Mouse (Mus musculus): ENCODE data around the gene Yy1.
"Not testable (repeated sequence)": the region's sequence is repeated elsewhere in the genome, so short reads cannot be mapped to it uniquely, and the experiment has no call there.

The Yy1 gene

DNA sequence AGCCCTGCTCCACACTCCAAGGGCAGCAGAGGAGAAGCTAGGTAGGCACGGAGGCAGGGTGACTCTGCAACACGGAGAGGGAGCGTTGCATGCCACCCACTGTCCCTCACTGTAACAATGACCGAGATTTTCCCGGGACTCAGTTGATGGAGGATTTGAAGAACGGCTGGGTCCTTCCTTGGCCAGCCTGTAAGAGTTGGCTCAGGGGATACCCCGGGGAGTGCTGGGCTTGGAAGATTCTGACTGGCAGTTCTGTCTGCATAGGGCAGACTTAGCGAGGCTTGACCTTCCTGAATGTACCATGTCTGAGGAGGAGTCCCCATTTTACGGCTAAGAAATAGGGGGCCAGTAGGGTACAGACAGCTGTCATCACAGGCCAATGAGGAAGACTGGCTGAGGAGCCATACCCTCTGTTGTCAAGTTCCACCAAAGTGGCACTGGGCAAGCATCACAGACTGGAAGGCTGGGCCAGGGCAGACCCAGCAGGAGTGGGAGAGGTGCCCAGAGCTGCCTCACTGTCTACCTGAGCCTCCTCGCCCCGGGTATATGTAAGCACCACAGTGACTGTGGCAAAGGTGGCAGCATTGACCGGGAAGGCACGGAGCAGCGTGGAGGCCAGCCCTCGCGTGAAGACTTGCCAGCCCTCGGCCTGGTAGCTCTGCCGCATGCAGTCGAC lies 33.6 kb downstream of the Yy1 start:
- DNase-seq (ENCODE audit: low spot score) = no peak

DNA sequence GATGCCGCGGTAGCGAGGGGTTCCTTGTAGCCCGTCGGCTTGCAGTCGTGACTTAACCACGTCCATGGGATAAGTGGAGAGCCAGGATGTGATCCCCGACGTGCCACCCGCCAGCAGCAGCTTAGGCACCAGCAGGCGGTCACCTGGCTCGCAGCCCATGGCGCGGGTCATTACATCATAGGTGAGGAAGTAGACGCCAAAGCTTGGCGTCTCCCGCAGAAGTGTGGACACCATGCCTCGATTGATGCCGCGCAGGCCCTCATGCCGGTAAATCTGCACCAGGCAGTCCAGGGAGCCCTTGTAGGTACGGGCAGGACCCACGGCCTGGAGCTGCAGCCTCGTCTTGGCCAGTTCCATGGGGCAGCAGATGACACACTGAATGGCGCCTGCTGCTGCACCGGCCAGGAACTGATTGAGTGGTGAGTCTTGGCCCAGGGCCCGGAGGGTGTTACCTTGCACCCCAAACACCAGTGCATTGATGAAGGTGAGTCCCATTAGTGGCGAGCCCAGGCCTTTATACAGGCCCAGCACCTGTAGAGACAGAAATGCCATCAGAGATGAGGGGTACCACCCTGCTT lies 34.3 kb downstream of the Yy1 start:
- DNase-seq (ENCODE audit: low spot score) = no peak

DNA sequence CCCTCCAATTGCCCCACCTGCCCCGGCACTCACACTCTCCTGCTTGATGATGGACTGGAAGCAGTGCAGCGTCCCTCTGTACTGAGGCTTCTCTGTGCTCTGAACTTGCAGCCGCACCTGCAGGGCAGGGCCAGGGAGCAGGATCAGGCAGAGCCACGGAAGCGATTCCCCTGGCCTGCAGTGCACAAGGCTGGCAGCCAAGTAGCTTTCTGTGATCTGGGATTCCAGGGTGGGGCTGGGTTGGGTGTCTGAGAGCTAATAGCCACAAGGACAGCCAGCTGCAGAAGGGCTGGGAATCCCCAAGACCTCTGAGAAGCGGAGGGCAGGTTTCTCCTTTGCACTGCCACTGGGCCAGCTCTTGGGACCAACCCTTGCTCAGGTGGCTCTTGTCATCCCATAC lies 34.9 kb downstream of the Yy1 start:
- no peak for DNase-seq (ENCODE audit: low spot score)

DNA sequence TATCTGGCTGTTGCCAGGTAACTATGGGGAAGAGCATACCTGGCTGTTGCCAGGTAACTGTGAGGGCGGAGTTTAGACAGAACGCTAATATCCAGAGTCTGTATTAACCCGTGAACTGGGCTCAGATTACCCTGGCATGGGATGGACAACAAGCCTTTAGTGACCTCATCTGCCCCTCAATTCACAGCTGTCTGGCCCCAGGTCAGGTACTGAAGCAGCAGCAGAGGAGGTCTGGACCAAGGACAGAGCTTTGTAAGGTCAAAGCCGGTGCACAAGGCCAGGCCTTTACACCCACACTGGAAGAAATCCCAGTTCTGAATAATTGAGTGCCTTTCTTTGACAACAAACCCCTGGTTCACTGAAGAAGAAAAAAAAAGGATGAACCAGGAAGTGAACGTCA lies 36.9 kb downstream of the Yy1 start:
- no peak for DNase-seq (ENCODE audit: low spot score)

DNA sequence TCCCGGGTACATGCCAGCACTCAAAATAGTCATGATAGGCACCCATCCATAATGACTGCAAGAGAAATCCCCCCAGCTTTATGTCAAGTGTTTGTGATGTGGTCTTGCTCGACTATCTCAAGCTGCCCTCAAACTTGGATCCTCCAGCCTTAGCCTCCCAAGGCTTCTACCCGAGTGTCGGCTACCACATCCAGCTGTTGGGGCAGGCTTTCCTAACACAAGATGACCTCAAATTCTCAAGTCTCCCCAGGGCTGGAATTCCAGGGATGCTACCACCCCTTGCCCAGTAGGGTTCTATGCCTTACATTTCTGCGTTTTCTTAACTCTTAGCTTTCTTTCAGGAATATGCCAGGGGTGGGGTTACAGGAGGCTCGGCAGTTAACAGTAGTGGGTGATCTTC lies 37.6 kb downstream of the Yy1 start:
- no peak for DNase-seq (ENCODE audit: low spot score)

DNA sequence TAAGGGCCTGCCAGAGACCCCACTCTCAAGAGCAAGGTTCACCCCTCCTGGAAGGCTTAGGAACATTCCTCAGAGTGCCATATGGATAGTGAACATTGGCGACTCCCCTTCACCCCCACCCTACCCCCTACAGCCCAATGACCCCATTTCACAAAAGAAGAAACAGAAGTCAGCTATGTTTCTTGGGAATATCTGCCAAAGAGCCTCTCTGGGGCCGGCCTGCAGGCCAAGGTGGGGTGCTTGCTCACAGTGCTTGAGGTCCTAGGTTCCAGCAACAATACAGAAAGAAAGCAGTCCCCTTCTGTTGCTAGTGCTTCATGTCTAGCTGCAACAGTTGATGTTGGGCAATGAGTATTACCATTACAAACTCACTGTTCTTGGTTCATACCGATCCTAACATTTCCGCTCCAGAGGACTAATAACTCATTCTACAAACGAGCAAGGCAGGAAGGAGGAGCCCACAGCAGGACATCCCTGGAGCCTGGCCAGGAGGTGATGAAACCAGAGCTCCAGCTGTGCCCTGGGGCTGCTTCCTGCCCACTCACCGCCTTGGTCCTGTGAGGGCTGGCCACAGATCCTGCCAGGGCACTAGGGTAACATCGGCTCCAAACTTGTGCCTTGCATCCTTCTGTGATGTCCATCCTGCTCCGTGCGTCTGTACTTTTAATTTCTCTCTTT lies 39.3 kb downstream of the Yy1 start:
- peak; percentile 59 for DNase-seq (ENCODE audit: low spot score)

DNA sequence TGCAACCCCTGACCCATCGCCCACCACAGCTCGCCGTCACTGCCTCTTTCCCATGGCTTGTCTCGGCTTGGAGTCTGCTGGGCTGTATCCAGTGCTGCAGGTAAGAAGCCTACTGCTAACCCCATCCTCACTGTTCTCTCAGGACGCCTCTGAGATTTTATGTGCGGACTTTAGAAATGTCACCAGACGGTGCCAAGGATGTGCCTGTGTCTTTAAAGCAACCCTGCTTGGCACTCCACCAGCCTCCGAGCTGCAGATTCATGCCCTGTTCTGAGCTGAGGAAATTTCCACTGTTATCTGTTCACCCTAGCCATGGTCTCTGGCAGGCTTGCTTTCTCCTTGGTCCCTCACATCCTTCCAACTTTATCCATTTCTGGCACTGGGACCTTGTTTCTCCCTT lies 40.1 kb downstream of the Yy1 start:
- DNase-seq (ENCODE audit: low spot score) = no peak

DNA sequence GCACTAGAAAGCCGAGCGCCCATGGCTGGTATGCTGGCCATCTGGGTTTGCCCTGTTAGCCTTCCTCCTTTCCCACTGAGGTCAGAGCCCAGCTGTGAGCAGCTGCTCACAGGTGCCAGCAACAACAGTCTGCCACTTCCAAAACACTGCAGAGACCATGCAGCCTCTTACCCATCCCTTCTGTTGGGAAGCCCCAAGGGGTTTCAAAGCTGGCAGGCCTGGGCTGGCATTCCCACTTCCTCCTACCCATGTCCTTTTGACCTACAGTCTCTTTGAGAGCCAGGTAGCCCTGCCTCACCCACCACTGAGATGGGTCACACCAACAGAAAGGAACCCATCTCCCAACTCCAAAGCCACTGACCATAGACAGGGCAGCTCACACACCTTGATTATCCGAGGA lies 40.6 kb downstream of the Yy1 start:
- DNase-seq (ENCODE audit: low spot score) = no peak

DNA sequence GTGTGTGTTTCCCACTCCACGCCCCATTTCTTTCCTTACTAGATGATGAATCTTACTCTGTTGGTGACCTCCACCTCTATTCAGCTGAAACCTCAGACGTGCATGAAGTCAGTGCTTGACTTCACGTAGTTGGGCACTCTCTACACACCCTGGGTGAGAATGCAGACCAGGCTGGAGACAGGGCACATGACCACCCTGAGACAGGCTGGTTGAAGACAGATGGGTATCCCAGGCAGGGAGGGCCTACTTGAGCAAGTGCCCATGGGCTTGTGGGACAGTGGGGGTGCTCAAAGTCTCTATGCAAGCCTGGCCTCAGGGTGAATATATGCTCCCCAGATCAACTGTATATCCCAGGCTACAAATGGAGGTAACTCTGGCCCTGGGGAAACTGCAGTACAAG lies 41.6 kb downstream of the Yy1 start:
- DNase-seq (ENCODE audit: low spot score) = no peak

DNA sequence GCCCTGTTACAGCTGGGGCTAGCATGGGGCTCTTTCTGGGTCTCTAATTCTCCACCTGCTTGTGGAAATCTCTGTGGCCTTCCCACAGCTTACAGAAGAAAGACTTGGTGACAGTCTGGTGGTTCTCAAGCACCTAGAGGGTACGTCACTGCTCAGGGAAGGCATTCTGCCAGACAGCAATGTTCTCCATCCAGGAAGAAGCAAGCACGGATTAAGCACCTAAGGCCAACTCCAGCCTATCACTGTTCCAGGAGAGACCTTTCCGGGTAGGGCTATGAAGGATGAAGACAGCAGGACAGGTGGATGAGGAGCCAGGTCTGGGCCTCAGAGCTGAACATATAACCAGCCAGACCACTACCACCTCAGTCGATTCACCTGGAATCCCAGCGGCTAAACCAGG lies 42.0 kb downstream of the Yy1 start:
- DNase-seq (ENCODE audit: low spot score) = no peak

DNA sequence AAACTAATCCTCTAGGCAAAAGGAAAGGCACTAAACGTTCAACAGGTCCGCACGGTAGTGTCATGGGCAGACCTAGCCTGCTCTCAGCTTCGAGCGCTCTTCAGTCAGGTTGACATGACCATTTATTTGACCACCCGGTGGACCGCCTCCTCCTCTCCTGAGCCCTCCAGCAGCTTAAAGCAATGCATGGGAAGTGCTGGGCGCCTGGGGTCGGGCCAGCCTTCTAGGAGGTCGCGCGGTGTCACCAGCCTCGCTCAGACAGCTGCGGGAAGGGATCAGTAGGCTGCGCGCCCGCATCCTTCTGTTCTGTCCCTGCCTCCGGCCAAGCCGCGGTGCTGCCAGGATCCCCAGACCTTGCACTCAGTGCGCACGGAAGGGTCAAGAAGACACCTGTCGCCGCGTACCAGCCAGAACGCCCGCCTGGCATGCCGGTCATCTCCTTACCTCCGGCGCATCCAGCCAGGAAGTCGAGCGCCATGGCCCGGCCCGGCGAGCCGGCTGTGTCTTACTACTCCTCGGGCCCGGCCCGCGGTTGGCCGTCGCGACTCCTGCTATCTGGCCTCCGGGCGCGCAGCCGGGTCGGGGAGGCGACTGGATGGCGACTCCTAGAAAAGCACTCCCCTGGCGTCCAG lies 42.6 kb downstream of the Yy1 start:
- no peak for DNase-seq (ENCODE audit: low spot score)

DNA sequence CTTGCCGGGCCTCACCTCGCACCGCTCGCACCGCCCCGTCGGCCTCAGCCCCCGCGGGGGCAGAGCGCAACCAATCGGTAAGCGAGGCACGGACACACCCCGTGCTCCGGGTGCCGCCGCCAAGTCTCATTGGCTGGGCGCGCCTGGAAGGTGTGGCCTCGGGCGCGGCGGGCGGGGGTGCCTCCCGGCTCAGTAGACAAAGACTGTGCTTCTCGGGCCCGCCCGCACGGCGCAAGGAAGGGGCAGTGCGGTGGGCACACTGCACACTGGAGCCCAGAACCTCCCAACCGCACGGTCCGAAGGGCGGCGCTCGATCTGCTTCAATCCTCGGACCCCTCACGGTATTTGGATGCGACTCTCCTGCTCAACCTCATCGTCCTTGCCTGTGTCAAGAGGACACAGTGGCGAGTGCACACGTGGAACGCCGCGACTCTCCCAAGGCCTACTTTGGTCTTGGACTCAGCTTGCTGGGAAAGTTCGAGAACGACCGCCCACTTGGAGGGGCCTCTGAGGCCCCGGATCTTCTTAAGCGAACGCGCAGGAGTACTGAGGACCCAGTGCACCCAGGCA lies 43.2 kb downstream of the Yy1 start, which contains the start of the genes Slc25a29 and Slc25a47:
Gene Slc25a29 (minus strand): TSS at position 44 of the 570 bp plus-strand sequence.
Gene Slc25a47 (plus strand): TSS at position 207 of the 570 bp plus-strand sequence.
- peak; percentile 96 for DNase-seq (ENCODE audit: low spot score)

DNA sequence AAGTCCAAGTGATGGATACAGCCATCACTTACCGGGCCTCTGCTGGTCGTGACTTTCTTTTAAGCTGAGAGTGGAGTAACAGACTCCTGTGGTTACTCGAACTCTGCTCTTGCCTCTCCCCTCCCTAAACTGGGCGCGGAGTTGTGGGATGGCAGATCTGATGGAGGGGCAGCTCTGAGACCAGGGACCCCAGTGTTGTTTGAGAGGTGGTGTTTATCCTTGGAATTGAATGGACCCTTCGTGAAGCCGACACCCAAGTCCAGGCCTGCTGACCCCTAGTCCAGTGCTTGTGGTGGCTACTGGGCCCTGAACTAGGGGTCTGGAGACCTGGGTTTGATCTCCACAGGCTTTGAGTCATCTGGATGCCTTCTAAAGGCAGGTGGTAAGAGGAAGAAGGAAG lies 43.9 kb downstream of the Yy1 start:
- no peak for DNase-seq (ENCODE audit: low spot score)

DNA sequence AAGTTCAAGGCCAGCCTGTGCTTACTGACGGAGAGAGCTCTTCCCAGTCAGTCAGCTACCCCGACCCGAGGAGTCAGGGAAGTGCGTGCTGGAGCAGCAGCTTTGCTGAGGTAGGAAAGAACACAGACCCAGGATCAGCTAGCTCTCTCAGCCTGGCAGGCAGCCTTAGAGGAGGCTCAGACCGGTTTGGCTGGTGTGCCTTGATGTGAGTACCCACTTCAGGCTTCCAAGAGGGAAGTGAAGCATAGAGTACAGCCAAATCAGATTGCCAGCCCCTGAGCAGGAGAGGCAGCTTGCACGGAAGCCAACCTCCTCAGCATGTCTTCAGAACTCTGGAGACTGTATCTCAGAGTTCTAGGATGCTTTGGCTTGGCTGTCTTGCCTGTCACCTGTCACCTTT lies 48.4 kb downstream of the Yy1 start:
- DNase-seq (ENCODE audit: low spot score) = peak; percentile 43

DNA sequence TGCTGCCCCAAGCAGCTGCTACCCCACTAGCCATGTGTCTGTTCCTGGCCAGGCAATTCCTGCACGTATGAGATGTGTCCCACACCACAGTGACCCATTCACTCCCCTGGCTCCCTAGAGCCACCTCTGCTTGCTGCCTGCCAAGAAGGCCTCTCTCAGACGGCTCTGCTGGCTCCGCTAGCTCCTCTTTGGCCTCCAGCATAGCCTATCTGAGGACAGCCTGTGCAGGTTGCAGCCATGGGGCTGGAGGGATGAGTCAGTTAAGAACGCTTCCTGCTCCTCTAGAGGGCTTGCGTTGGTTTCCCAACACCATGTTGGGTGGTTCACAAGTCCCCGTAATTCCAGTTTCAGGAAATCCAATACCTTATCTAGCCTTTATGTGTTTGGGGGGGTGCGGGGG lies 49.9 kb downstream of the Yy1 start:
- DNase-seq (ENCODE audit: low spot score) = no peak

DNA sequence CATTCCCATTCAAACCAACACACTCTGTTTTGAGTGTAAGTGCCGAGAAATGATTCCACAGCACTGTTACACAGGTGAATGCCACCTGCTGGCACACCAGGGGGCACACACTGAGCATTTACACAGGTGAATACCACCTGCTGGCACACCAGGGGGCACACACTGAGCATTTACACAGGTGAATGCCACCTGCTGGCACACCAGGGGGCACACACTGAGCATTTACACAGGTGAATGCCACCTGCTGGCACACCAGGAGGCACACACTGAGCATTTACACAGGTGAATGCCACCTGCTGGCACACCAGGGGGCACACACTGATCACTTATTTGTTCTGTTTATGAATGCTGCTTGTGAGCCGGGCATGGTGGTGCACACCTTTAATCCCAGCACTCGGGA lies 55.3 kb downstream of the Yy1 start:
- DNase-seq (ENCODE audit: low spot score) = not testable (repeated sequence)

DNA sequence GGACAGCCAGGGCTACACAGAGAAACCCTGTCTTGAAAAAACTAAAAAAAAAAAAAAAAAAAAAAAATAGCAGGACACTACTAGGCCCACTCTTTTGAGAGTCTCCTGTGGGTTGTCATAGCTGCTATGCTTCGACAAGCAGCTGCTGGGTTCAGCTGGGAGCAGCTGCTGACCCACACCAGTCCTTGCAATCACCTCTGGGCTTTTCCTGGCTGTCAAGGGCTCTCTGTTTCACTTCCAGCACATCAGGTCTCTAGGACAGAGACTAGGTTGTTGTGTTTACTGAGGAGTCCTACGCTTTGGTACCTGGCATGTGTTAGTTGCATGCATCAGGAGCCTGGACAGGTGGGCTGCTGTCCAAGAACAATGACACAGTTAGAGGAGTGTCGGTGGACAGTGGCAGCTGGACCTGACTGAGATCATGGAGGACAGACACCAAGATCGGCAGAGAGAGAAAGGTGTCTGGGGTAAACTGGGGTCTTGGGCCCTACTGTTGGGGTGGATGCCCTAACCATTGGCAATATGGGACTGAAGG lies 56.8 kb downstream of the Yy1 start:
- DNase-seq (ENCODE audit: low spot score) = no peak

DNA sequence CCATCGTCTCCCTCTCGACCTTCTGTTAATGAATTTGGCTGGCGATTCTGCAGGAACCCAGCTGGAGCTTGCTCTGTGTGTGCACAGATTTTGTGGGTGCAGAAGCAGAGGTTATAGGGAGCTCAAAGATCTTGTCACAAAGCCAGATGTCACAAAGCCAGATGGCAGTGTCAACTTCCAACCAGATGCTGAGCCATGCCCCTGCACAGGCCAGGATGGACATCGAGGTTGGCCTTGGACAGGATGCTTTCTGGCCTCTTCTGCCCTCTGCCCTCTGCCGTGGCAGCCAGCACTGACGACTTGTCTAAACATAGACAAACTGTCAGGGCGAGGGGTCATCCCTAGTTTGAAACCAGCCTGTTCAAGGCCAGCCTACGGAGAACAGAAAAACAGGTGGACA lies 57.4 kb downstream of the Yy1 start:
- DNase-seq (ENCODE audit: low spot score) = no peak

DNA sequence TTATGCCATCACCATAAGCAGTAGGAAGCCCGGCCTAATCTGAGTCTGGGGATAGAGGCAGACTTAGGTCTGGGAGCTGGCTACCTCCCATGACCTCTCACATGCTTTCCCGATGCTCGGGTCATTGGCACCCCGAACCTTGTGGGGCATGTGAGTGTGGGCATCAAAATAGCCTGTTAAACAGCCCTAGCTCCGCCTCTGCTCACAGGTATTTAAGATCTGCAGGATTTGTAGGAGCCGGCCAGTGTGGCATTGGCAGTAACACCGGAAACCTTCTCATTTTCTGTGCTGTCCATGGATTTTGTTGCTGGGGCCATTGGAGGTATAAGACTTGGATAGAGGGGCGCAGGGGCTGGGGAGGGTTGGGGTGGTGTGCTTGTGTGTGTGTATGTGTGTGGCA lies 58.1 kb downstream of the Yy1 start:
- no peak for DNase-seq (ENCODE audit: low spot score)

DNA sequence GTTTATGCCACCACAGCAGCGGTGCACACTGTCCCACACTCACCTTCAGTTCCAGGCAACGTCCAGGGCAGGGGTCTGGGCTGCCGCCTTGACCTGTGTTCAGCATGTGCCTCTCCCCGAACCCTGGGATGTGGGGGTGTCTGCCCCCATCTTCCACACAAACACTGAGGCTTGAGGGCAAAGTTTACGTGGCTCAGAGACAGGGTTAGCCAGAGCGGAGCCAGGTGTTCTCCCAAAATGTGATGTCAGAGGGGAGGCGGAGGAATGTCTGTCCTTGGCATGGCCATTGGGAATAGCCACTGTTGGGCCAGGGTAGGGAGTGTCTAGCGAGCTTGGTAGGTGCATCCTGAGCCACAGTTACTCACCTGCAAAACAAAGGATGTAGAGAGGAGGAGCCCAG lies 60.0 kb downstream of the Yy1 start:
- DNase-seq (ENCODE audit: low spot score) = no peak

DNA sequence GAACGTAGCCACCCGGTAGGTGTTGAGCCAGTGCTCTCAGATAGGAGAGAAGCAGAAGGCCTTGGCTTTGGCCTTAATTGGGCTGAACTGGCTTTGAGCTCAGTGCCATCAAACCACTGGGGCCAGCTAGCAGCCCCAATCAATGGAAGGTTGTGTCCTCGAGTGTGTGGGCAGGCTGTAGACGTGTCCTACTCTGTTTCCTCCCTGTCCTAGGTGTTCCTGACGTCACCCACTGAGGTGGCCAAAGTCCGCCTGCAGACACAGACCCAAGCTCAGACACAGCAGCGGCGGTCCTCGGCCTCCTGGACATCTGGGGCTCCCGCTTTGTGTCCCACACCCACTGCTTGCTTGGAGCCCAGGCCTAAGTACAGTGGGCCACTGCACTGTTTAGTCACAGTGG lies 62.3 kb downstream of the Yy1 start:
- DNase-seq (ENCODE audit: low spot score) = no peak

DNA sequence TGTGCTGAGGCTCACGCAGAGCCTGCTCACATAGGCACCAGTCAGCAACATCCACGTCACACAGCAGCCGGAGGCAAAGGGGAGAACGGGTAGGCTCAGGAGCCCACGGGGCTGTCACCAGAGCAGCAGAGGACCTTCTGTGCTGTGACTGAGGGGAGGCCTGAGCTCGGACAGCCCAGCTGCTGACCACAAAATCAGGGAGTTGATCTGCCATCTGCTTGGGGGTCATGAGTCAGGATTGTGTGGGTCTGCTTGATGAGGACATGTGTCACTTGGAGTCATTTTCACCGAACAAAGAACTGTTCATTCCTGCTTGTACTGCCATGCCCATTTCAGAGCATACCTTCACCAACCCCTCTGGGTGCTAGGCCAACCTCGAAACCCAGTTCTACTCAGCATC lies 63.4 kb downstream of the Yy1 start:
- DNase-seq (ENCODE audit: low spot score) = no peak

DNA sequence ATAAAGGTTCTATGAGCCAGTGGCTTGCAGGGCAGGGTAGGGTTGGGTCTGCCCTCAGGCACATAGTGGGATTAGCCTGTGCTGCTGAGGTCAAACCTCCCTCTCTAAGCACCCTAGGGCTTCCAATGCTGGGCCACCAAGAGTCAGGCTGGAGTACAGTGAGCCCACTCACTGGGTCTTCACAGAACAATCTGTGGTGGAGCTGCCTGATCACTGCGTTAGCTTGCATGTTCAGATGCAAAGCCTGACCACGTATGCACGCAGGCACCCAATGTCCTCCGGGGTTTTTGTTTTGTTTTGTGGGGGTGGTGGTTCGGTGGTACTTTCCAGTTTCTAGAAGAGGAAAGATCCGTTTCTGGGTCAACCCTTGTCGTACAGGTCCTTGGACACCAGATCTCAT lies 64.3 kb downstream of the Yy1 start:
- DNase-seq (ENCODE audit: low spot score) = no peak
